Mouse (Mus musculus) lung, adult 18-20 months (tissue): Measurements from ENCODE around the gene D730048I06Rik.
"Not testable (repeated sequence)": the region's sequence is repeated elsewhere in the genome, so short reads cannot be mapped to it uniquely, and the experiment has no call there.

ENCODE experiments used
- DNase-seq, 2 experiments: peaks; one replicate each; pipeline ENCODE4 v3.0.0; 2022; ENCODE audit warnings: mixed read lengths in 2 of 2

D730048I06Rik gene

DNA sequence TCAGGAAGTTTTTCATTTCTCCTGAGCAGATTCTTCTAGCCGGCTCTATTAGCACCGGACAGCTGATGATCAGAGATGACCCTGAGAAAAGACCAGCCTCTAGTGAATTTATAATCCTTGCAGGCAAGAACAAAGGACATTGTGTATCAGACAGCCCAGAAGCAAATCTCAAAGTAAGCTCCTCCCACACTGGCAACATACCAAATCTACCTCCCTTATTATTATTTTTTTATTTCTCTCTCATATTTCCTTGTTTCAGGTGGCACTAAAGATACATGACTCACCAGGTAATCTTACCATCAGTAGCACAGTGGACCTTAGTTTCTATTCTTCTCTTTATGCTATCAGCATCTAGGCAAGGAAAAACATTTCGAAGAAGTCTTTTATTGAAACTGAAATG, at the start of gene D730048I06Rik, which contains the start of gene Gm27235:
Gene D730048I06Rik (minus strand): TSS at position 112 of the 400 bp plus-strand sequence.
Gene Gm27235 (minus strand): TSS at position 101 of the 400 bp plus-strand sequence.
- no peak for DNase-seq

- DNase-seq: not testable (repeated sequence)
These were observed 28.0 kb upstream of the D730048I06Rik start for GRCm38 (mm10) chr9:35817881-35818280.

GRCm38 (mm10) chr9:35798146-35798545, 8.2 kb upstream of the D730048I06Rik start:
- DNase-seq: no peak

GRCm38 (mm10) chr9:35778009-35778408, 11.9 kb downstream of the D730048I06Rik start, which contains the start of gene Gm17727:
TSS of gene Gm17727 (minus strand) at chr9:35778109.
- no peak for DNase-seq

DNA sequence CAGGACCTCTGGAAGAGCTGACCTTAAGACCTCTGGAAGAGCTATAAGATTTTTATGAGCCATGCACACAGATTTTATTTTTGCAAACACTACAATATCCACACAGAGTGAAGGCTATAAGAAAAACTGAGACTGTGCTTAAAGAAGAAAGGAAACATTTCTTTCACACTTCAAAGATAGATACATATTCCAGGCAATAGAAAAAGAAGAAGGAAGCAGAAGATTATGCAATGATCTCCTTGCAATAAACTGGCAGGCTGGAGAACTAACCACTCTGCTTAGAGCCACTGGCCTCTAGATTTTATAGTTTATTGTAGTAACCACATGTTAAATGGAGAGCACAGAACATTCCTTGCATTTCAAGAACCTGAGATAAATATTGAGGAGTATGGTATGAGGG, 33.1 kb downstream of the D730048I06Rik start:
- no peak for DNase-seq

- no peak for DNase-seq
These were observed 49.2 kb downstream of the D730048I06Rik start, which contains the start of gene Gm17677 for GRCm38 (mm10) chr9:35740749-35741148. TSS of gene Gm17677 (plus strand) at chr9:35741049.
